Mouse (Mus musculus): ENCODE measurements around the gene Acp6. TPM values are rescaled to one million over a fixed set of nuclear protein-coding genes. Genes with fewer than 3 reads are reported as not detected.

The Acp6 gene
- 10 to 100 TPM; 36.4 to 44.0 TPM for polyA plus RNA-seq (2017; shearing (Covaris generic))

GRCm38 (mm10) chr3:97158611-97159508, at the start of gene Acp6:
TSS of gene Acp6 (plus strand) at chr3:97158777.

Other genes with a start within 250 kb of the Acp6 start
- gene Gja8, start 232.8 kb upstream of the Acp6 start, polyA plus RNA-seq (2017; shearing (Covaris generic)): not detected
- 10 to 100 TPM in 1 of 2 experiments, 1 to 10 TPM in 1; 6.2 to 10.0 TPM for gene Bcl9, start 139.1 kb downstream of the Acp6 start, polyA plus RNA-seq (2017; shearing (Covaris generic))

Measured in activated CD4-positive, CD25-positive, alpha-beta regulatory T cell (primary cell).